Mouse (Mus musculus) lung, embryonic 14.5 days (tissue): ENCODE data around the gene Babam2. TPM values are rescaled to one million over a fixed set of nuclear protein-coding genes. Genes with fewer than 3 reads are reported as not detected.
A peak's percentile ranks its signal among the peaks of the same experiment; 100 is the strongest.

Source experiments
- ATAC-seq: fragments of 200-750 bp; cut with Nextera tagmentation; 2 replicates; pipeline ENCODE4 v1.8.0; 2017; ENCODE audit warnings: mild to moderate bottlenecking, moderate TSS enrichment, moderate library complexity; ENCODE audit not compliant: insufficient read depth
- DNase-seq: peaks from one replicate; pipeline ENCODE4 v3.0.0-alpha.2; 2015
- H3K27ac ChIP-seq: fragments of 300-500 bp; sonication (generic); 2 replicates; pipeline ENCODE4 v1.5.1; 2014; ENCODE audit warnings: low read depth, mild to moderate bottlenecking, moderate library complexity
- H3K27me3 ChIP-seq: fragments of 300-500 bp; sonication (generic); 2 replicates; pipeline ENCODE4 v1.6.1; 2014; ENCODE audit warnings: low read length, control low read depth; ENCODE audit not compliant: insufficient read depth
- H3K36me3 ChIP-seq: fragments of 300-500 bp; sonication (generic); 2 replicates; pipeline ENCODE4 v1.6.1; 2014; ENCODE audit warnings: control low read depth; ENCODE audit not compliant: insufficient read depth
- H3K4me1 ChIP-seq: fragments of 300-500 bp; sonication (generic); 2 replicates; pipeline ENCODE4 v1.6.1; 2014; ENCODE audit warnings: antibody characterized with exemption, control low read depth; ENCODE audit not compliant: insufficient read depth
- H3K4me2 ChIP-seq: fragments of 300-500 bp; sonication (generic); 2 replicates; pipeline ENCODE4 v1.6.1; 2014; ENCODE audit warnings: mild to moderate bottlenecking
- H3K4me3 ChIP-seq: fragments of 300-500 bp; sonication (generic); 2 replicates; pipeline ENCODE4 v1.5.1; 2014; ENCODE audit warnings: low read depth, low read length
- H3K9ac ChIP-seq: fragments of 300-500 bp; sonication (generic); 2 replicates; pipeline ENCODE4 v1.6.1; 2014
- H3K9me3 ChIP-seq: fragments of 300-500 bp; sonication (generic); 2 replicates; pipeline ENCODE4 v1.6.1; 2016; ENCODE audit warnings: low read depth, low read length, control low read depth
- CTCF ChIP-seq: IDR thresholded peaks from 2 replicates; pipeline ENCODE4 v1.5.1; 2016; ENCODE audit warnings: antibody characterized with exemption, low read depth
- WGBS: fragments of 180-500 bp; shearing (Covaris S2); extraction: QIAGEN DNeasy Blood & Tissue Kit; methylation state at CpG from one replicate; pipeline ENCODE4 v1.1.7; 2014; 5-methylcytosine and 5-hydroxymethylcytosine counted together
- polyA plus RNA-seq: library from polyadenylated mRNA; unstranded; fragments of >200 nt; fragmentation: Nextera tagmentation; extraction: Ambion mirVana; gene quantifications from 2 replicates; pipeline ENCODE4 v1.2.1, GENCODE M21; 2014

Gene Babam2
- polyA plus RNA-seq, 1 experiment from 2014 or later: 39.2 TPM

DNA sequence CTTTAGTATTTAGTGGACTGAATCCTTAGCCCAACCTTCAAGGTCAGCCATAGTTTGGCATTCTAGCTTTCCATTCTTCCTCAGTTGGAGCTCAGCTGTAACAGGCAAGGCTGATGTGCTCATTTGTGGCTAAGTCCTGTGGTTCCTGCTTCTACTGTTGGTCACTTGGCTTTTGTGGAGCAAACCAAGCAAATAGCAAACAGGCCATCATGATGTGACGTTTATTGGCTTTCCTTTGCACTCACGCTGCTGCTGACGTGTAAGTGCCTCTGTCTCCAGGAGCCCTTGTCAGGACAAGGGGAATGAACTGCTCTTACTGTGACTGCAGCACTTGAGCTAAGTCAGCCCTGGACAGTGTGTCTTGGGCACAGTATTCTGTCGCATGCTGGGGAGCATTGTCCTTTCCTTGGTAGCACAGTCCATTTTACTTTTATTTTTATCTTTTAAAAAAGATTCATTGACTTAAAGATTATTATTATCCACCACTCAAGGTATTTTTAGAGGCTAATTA lies 45.1 kb downstream of the Babam2 start:
- no peak overlapping the region for H3K4me3 ChIP-seq
- no peaks in the 10 kb centered on the region for H3K36me3 ChIP-seq
- no peak for ATAC-seq
- H3K9ac ChIP-seq: no peak overlapping the region
- DNase-seq: no peak
- no peak overlapping the region for H3K27ac ChIP-seq
- 56% methylated on average over 4 of the region's 4 CpGs for WGBS
- H3K9me3 ChIP-seq: no peaks in the 10 kb centered on the region
- H3K4me2 ChIP-seq: no peak overlapping the region
- no peaks in the 10 kb centered on the region for H3K27me3 ChIP-seq
- H3K4me1 ChIP-seq: no peaks in the 10 kb centered on the region
- TF ChIP-seq CTCF: no peak

DNA sequence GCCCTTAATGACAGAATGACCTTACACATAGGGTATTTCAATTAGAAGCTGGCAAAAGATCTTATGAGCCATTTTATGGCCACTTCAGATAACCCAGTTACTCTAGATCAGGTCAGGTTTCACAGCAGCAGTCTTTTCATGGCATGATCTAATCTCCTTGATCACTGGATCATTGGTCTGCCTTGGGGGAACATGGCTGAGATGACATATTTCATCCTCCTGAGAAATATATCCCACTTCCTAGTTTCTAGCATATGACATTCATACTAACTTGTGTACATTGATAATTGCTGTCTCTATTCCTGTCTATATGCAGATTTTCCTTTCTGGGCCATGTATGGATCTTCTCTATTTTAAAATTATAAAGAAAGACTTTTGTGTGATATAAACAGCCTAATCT lies 51.9 kb downstream of the Babam2 start:
- TF ChIP-seq CTCF: no peak
- Histone ChIP-seq H3K4me2 (no peak overlapping the region), H3K4me1 (no peaks in the 10 kb centered on the region), H3K9me3 (no peaks in the 10 kb centered on the region), H3K36me3 (no peaks in the 10 kb centered on the region), H3K27ac (no peak overlapping the region), H3K9ac (no peak overlapping the region), H3K27me3 (no peaks in the 10 kb centered on the region), H3K4me3 (no peak overlapping the region)
- ATAC-seq (no peak), DNase-seq (no peak)

DNA sequence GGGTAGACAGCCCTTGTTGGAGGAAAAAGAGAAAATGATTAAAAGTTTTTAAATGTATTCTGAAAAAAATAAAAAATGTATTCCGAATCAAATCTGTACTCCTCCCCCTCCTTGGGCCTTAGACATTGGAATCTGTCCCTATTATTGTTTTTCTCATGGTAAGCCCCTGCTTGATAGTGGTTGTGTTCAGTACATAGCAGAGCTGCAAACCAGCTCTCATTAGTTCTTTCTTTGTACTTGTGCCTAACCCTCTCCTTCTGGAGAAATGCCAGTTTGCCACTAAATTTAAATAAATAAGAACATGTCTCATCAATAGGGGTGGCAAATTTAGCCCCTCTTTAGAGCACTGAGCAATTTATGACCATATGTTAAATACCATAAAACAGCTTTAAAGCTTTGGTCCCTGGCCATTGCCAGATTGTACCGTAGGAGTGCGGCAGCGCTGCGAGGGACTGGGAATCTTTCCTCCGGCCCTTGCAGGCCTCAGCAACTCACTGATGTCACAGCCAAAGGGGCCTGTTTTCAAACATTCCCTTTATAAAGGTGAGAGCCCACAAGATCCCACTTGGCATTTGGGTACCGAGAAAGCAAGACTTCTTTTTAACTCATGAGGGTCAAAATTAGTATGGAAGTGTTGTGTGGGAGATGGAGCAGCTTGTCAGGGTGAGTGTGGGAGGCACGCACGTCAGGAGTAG lies 52.9 kb downstream of the Babam2 start:
- peak; percentile 16 for DNase-seq
- no peak for ATAC-seq
- Histone ChIP-seq H3K27ac (no peak overlapping the region), H3K9me3 (no peaks in the 10 kb centered on the region), H3K9ac (no peak overlapping the region), H3K4me2 (no peak overlapping the region), H3K4me3 (no peak overlapping the region), H3K36me3 (no peaks in the 10 kb centered on the region), H3K27me3 (no peaks in the 10 kb centered on the region), H3K4me1 (no peaks in the 10 kb centered on the region)
- 65% methylated on average over 9 of the region's 9 CpGs for WGBS
- no peak for TF ChIP-seq CTCF

DNA sequence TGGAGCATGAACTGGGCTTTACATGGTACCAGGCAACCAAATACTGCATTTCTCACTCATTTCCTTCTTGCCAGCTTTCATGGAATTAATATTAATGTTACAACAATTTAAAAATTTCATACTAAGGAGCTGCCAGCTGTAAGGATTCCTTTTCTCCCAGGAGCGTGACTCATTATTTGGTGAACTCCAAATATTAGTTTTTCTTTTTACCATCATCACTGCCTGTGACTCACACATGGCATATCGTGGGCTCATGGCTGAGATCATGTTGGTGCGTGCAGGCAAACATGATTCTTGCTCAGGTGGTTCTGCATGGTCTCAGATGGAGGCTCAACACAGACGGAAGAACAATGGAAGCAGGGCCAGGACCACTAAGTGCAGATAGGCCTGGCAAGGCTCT lies 53.5 kb downstream of the Babam2 start:
- Histone ChIP-seq H3K36me3 (no peaks in the 10 kb centered on the region), H3K9ac (no peak overlapping the region), H3K4me3 (no peak overlapping the region), H3K4me2 (no peak overlapping the region), H3K9me3 (no peaks in the 10 kb centered on the region), H3K27me3 (no peaks in the 10 kb centered on the region), H3K27ac (no peak overlapping the region), H3K4me1 (no peaks in the 10 kb centered on the region)
- ATAC-seq (no peak), DNase-seq (no peak)
- WGBS: 84% methylated on average over 4 of the region's 4 CpGs
- no peak for TF ChIP-seq CTCF

DNA sequence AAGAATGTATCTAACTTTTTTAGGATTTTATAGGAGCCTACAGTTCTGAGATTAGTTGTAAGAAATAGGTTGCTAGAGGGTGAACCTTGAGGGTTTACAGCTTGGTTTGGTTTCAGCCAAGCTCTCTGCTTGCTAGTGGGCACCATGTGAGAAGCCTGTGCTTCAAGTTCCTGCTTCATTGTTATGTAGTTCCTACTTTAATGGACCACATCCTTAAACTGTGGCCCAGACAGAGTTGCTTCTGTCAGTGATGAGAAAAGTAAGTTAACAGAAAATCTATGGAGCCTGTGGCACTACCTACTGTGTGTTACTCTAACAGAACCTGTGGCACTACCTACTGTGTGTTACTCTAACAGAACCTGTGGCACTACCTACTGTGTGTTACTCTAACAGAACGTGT lies 57.1 kb downstream of the Babam2 start:
- DNase-seq: no peak
- 86% methylated on average over 1 of the region's 1 CpGs for WGBS

DNA sequence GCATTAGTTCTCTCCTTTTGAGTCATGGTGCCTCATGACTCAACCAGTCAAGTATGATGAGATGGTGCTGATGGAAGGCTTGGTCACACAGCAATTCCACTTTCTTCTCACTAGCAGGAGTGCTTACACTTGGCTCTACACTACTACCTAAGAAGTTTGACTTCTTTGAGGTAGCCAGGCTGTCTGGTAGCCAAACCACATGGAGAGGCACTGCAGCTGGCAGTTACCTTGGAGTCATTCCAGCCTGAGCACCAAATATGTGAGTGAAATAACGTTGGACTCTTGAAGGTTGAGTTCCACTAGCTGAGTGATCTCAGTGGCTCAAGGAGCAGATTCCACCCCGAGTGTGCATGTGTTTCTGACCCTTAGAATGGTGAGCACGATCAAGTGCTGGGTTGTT lies 57.8 kb downstream of the Babam2 start:
- WGBS: 76% methylated on average over 3 of the region's 3 CpGs
- no peak overlapping the region for H3K4me2 ChIP-seq
- H3K9me3 ChIP-seq: no peaks in the 10 kb centered on the region
- no peaks in the 10 kb centered on the region for H3K27me3 ChIP-seq
- ATAC-seq (no peak), DNase-seq (no peak)
- TF ChIP-seq CTCF: no peak
- H3K9ac ChIP-seq: no peak overlapping the region
- H3K27ac ChIP-seq: no peak overlapping the region
- no peaks in the 10 kb centered on the region for H3K36me3 ChIP-seq
- H3K4me1 ChIP-seq: no peaks in the 10 kb centered on the region
- H3K4me3 ChIP-seq: no peak overlapping the region

More for the DNA sequence above, 57.1 kb downstream of the Babam2 start:
- H3K9ac ChIP-seq: no peak overlapping the region
- no peak overlapping the region for H3K4me2 ChIP-seq
- no peak for TF ChIP-seq CTCF
- H3K27me3 ChIP-seq: no peaks in the 10 kb centered on the region
- H3K36me3 ChIP-seq: no peaks in the 10 kb centered on the region
- no peak for ATAC-seq
- no peaks in the 10 kb centered on the region for H3K4me1 ChIP-seq
- no peak overlapping the region for H3K27ac ChIP-seq
- H3K9me3 ChIP-seq: no peaks in the 10 kb centered on the region
- H3K4me3 ChIP-seq: no peak overlapping the region

DNA sequence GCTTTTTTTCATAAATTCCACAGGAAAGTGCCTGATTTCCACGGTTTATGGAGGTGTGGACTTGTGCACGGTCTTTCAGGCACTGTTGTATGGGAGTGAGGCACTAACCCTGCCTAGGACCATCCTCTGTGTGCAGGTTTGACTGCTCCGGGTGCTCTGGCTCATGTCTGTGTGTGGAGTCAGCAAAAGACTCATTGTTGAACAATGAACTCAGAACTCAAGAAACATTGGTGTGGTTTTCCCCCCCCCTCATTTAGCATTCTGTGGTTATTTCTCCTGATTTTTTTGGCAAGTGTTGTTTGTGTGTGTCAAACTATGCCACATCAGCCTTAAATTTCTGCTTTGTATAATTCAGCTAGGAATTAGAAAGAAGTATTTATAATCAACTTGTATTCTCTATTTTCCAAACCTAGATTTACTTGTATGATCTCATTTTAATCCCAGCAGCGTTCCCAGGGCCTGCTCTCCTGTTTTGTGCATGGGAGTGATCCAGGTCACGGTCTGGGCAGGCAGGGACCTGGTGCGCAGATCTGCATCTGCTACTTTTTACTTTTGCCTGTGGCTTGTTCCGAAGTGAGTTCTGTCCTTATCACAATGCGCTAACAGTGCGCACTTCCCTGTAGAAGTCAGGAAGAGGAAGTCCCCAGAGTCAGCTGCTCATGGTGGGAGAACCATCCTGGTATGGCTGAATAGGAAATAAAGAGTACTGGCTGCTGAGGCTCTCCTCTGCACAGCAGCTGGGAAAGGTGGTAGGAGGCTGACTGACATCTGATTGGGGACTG lies 61.0 kb downstream of the Babam2 start:
- Histone ChIP-seq H3K9me3 (no peaks in the 10 kb centered on the region), H3K27ac (no peak overlapping the region), H3K4me1 (no peaks in the 10 kb centered on the region), H3K9ac (no peak overlapping the region), H3K36me3 (no peaks in the 10 kb centered on the region), H3K4me2 (no peak overlapping the region), H3K27me3 (no peaks in the 10 kb centered on the region), H3K4me3 (no peak overlapping the region)
- DNase-seq (no peak), ATAC-seq (no peak)
- WGBS: 86% methylated on average over 9 of the region's 9 CpGs
- no peak for TF ChIP-seq CTCF
